9 mouse cellular contexts compared by ENCODE assay signal in genomic region chr8:70844523-70844922, GRCm38 (mm10). TPM values are rescaled to one million over a fixed set of nuclear protein-coding genes. Genes with fewer than 3 reads are reported as not detected.
DNase-seq lines count a peak whose midpoint lies in the region; ATAC-seq lines count a peak whose summit lies in the region.
"Had no signal": no experiment of that assay in that cellular context is flagged by ENCODE, and none has a peak within 500 bp of the region (broad histone marks: within the 10 kb centered on the region; RNA-seq: fewer than 3 reads in every experiment).

No protein-coding gene starts in this region.

- no peak overlapping the region for H3K27ac ChIP-seq in intestine, embryonic 14.5 days (ENCODE audit: low read depth)
- no peak overlapping the region for H3K27ac ChIP-seq in intestine, embryonic 15.5 days
- H3K27ac ChIP-seq in liver, embryonic 13.5 days, result peak overlapping the region; percentile 99

- H3K27me3 ChIP-seq in intestine, embryonic 14.5 days (replicated peaks; ENCODE audit: control insufficient read depth, insufficient read depth, low read length), result no peaks in the 10 kb centered on the region
- no peaks in the 10 kb centered on the region for H3K27me3 ChIP-seq in intestine, embryonic 15.5 days (replicated peaks)
- peaks cover 28% of the 10 kb centered on the region for H3K27me3 ChIP-seq in liver, embryonic 13.5 days
- no peaks in the 10 kb centered on the region for H3K27me3 ChIP-seq in splenic B cell, adult 2 months (ENCODE audit: control insufficient read depth, insufficient read depth, low read length, poor library complexity, severe bottlenecking)
- H3K27me3 ChIP-seq: stomach, embryonic 15.5 days had no signal

- H3K4me1 ChIP-seq in intestine, embryonic 14.5 days (replicated peaks; ENCODE audit: control insufficient read depth, insufficient read depth, low read length), result peaks cover 4% of the 10 kb centered on the region; the same call in 1 of the 2 replicates
- H3K4me1 ChIP-seq in intestine, embryonic 15.5 days (replicated peaks), result peaks cover 16% of the 10 kb centered on the region
- peaks cover 65% of the 10 kb centered on the region for H3K4me1 ChIP-seq in liver, embryonic 13.5 days (replicated peaks)

- no peak overlapping the region for H3K4me2 ChIP-seq in intestine, embryonic 14.5 days (ENCODE audit: low read length)
- H3K4me2 ChIP-seq in intestine, embryonic 15.5 days (replicated peaks), result no peak overlapping the region
- peak overlapping the region; percentile 85 for H3K4me2 ChIP-seq in liver, embryonic 13.5 days
- H3K4me2 ChIP-seq: stomach, embryonic 15.5 days had no signal

- 4% methylated on average over 6 of the region's 6 CpGs for WGBS in intestine, embryonic 14.5 days
- WGBS in intestine, embryonic 15.5 days, result 2% methylated on average over 6 of the region's 6 CpGs
- 3% methylated on average over 6 of the region's 6 CpGs for WGBS in liver, embryonic 13.5 days (ENCODE audit: insufficient replicate concordance)

- ATAC-seq in intestine, embryonic 14.5 days (replicated peaks; ENCODE audit: low FRiP score, low TSS enrichment, low read depth), result no peak
- no peak for ATAC-seq in intestine, embryonic 15.5 days
- no peak for ATAC-seq in liver, embryonic 13.5 days (ENCODE audit: low read depth)

- H3K4me3 ChIP-seq in intestine, embryonic 14.5 days (ENCODE audit: low read depth, low read length), result no peak overlapping the region
- H3K4me3 ChIP-seq in intestine, embryonic 15.5 days (replicated peaks), result no peak overlapping the region
- 0 out of 2 replicates have a peak overlapping the region, but pooled peaks have one; percentile 66 for H3K4me3 ChIP-seq in liver, embryonic 13.5 days (replicated peaks)
- H3K4me3 ChIP-seq: stomach, embryonic 15.5 days had no signal

- no peaks in the 10 kb centered on the region for H3K36me3 ChIP-seq in intestine, embryonic 14.5 days (ENCODE audit: control insufficient read depth, insufficient read depth, low read length)
- H3K36me3 ChIP-seq in intestine, embryonic 15.5 days, result no peaks in the 10 kb centered on the region
- no peaks in the 10 kb centered on the region for H3K36me3 ChIP-seq in liver, embryonic 13.5 days
- no peaks in the 10 kb centered on the region for H3K36me3 ChIP-seq in splenic B cell, adult 2 months (ENCODE audit: control insufficient read depth, insufficient read depth, low read length, poor library complexity, severe bottlenecking)
- H3K36me3 ChIP-seq: stomach, embryonic 15.5 days had no signal

- peak; percentile 98 for DNase-seq in intestine, embryonic 14.5 days (ENCODE audit: low spot score)
- DNase-seq in cerebellum, adult 8-10 months, result peak; percentile 87
- peak; percentile 91 for DNase-seq in gastrocnemius, adult 18-20 months (ENCODE audit: low spot score)
- peak; percentile 91 for DNase-seq in kidney, postnatal 14 days
- DNase-seq in liver, embryonic 13.5 days, result peak; percentile 88
- DNase-seq in natural killer cell, adult 2 months (ENCODE audit: low spot score in 2 of 2), result peak; percentile 88 to 92
- DNase-seq in splenic B cell, adult 2 months (ENCODE audit: low read depth, low spot score), result peak; percentile 93

- H3K9ac ChIP-seq in intestine, embryonic 14.5 days (ENCODE audit: low read length), result no peak overlapping the region
- no peak overlapping the region for H3K9ac ChIP-seq in intestine, embryonic 15.5 days
- peak overlapping the region; percentile 89 for H3K9ac ChIP-seq in liver, embryonic 13.5 days
- H3K9ac ChIP-seq: stomach, embryonic 15.5 days had no signal

- H3K9me3 ChIP-seq in intestine, embryonic 14.5 days (ENCODE audit: control insufficient read depth, low read length), result no peaks in the 10 kb centered on the region
- H3K9me3 ChIP-seq in intestine, embryonic 15.5 days, result no peaks in the 10 kb centered on the region
- H3K9me3 ChIP-seq in liver, embryonic 13.5 days (replicated peaks), result no peaks in the 10 kb centered on the region
- H3K9me3 ChIP-seq: stomach, embryonic 15.5 days had no signal

RNA-seq across cellular contexts. Expression of gene Arrdc2, which starts 5.0 kb away (rescaled TPM):
- 7.3 and 7.9 TPM in 2 replicates for polyA plus RNA-seq in intestine, embryonic 14.5 days (2014; fragmentation: Nextera tagmentation; extraction: Ambion mirVana)
- polyA plus RNA-seq in intestine, embryonic 15.5 days (2015; fragmentation: Nextera tagmentation; extraction: Ambion mirVana), result 7.5 TPM in 2 replicates
- total RNA-seq in gastrocnemius, adult 18-20 months (2021), result 100 to 1,000 TPM in 1 of 2 experiments, 10 to 100 TPM in 1; 58.3 to 202 TPM
- 11.7 and 12.6 TPM in 2 replicates for polyA plus RNA-seq in liver, embryonic 13.5 days (2015; fragmentation: Nextera tagmentation; extraction: Ambion mirVana)

RNA-seq across cellular contexts. Expression of gene Kcnn1, which starts 18.5 kb away (rescaled TPM):
- 1.6 and 2.1 TPM in 2 replicates for polyA plus RNA-seq in intestine, embryonic 14.5 days (2014; fragmentation: Nextera tagmentation; extraction: Ambion mirVana)
- 2.0 TPM in 2 replicates for polyA plus RNA-seq in intestine, embryonic 15.5 days (2015; fragmentation: Nextera tagmentation; extraction: Ambion mirVana)
- total RNA-seq in gastrocnemius, adult 18-20 months (2021), result 10 to 100 TPM; 18.2 to 21.1 TPM
- 0.29 and 0.44 TPM in 2 replicates for polyA plus RNA-seq in liver, embryonic 13.5 days (2015; fragmentation: Nextera tagmentation; extraction: Ambion mirVana)

RNA-seq across cellular contexts. Expression of gene Ccdc124, which starts 29.2 kb away (rescaled TPM):
- 97.3 and 105 TPM in 2 replicates for polyA plus RNA-seq in intestine, embryonic 14.5 days (2014; fragmentation: Nextera tagmentation; extraction: Ambion mirVana)
- 89.4 and 90.7 TPM in 2 replicates for polyA plus RNA-seq in intestine, embryonic 15.5 days (2015; fragmentation: Nextera tagmentation; extraction: Ambion mirVana)
- total RNA-seq in gastrocnemius, adult 18-20 months (2021), result 10 to 100 TPM; 72.6 to 76.5 TPM
- polyA plus RNA-seq in liver, embryonic 13.5 days (2015; fragmentation: Nextera tagmentation; extraction: Ambion mirVana), result 70.9 and 76.5 TPM in 2 replicates

RNA-seq across cellular contexts. Expression of gene Il12rb1, which starts 36.3 kb away (rescaled TPM):
- polyA plus RNA-seq in intestine, embryonic 14.5 days (2014; fragmentation: Nextera tagmentation; extraction: Ambion mirVana), result 0.24 and 0.35 TPM in 2 replicates
- polyA plus RNA-seq in intestine, embryonic 15.5 days (2015; fragmentation: Nextera tagmentation; extraction: Ambion mirVana), result 0.29 and 0.40 TPM in 2 replicates
- total RNA-seq in gastrocnemius, adult 18-20 months (2021), result under 1 TPM in 1 of 2 experiments, not detected in 1; 0.07 TPM
- polyA plus RNA-seq in liver, embryonic 13.5 days (2015; fragmentation: Nextera tagmentation; extraction: Ambion mirVana), result 0.20 and 0.21 TPM in 2 replicates

RNA-seq across cellular contexts. Expression of gene Mast3, which starts 39.7 kb away (rescaled TPM):
- 13.1 and 16.7 TPM in 2 replicates for polyA plus RNA-seq in intestine, embryonic 14.5 days (2014; fragmentation: Nextera tagmentation; extraction: Ambion mirVana)
- polyA plus RNA-seq in intestine, embryonic 15.5 days (2015; fragmentation: Nextera tagmentation; extraction: Ambion mirVana), result 13.2 and 16.8 TPM in 2 replicates
- total RNA-seq in gastrocnemius, adult 18-20 months (2021), result 1 to 10 TPM; 2.7 TPM
- 4.9 and 6.2 TPM in 2 replicates for polyA plus RNA-seq in liver, embryonic 13.5 days (2015; fragmentation: Nextera tagmentation; extraction: Ambion mirVana)
